Mouse (Mus musculus) spleen, postnatal 10 days (tissue): ENCODE data around the gene Glud1.
"Not testable (repeated sequence)": the region's sequence is repeated elsewhere in the genome, so short reads cannot be mapped to it uniquely, and the experiment has no call there.

Source experiments
- DNase-seq, 2 experiments: peaks; one replicate each; pipeline ENCODE4 v3.0.0; 2021 to 2022; ENCODE audit warnings: low spot score in 2 of 2

The Glud1 gene

GRCm38 (mm10) chr14:34311691-34312090 lies 1.2 kb downstream of the Glud1 start:
- no peak for DNase-seq

GRCm38 (mm10) chr14:34312339-34313048 lies 2.0 kb downstream of the Glud1 start:
- DNase-seq = no peak

- DNase-seq = no peak
Observed at GRCm38 (mm10) chr14:34313612-34314011, 3.1 kb downstream of the Glud1 start.

- DNase-seq = not testable (repeated sequence)
Observed at GRCm38 (mm10) chr14:34314383-34314782, 3.9 kb downstream of the Glud1 start.

- DNase-seq = no peak
Observed at GRCm38 (mm10) chr14:34314796-34315195, 4.3 kb downstream of the Glud1 start.

GRCm38 (mm10) chr14:34316346-34316745 lies 5.8 kb downstream of the Glud1 start:
- no peak for DNase-seq

- DNase-seq = no peak
Observed at GRCm38 (mm10) chr14:34317431-34317830, 6.9 kb downstream of the Glud1 start.

GRCm38 (mm10) chr14:34318113-34318512 lies 7.6 kb downstream of the Glud1 start:
- no peak for DNase-seq

- DNase-seq = no peak
Observed at GRCm38 (mm10) chr14:34323576-34324085, 13.1 kb downstream of the Glud1 start.

GRCm38 (mm10) chr14:34326606-34327005 lies 16.1 kb downstream of the Glud1 start:
- no peak for DNase-seq

- DNase-seq = no peak
Observed at GRCm38 (mm10) chr14:34327618-34328017, 17.1 kb downstream of the Glud1 start.

- DNase-seq = no peak
Observed at GRCm38 (mm10) chr14:34330657-34331158, 20.2 kb downstream of the Glud1 start.

- no peak for DNase-seq
Observed at GRCm38 (mm10) chr14:34331886-34332285, 21.4 kb downstream of the Glud1 start.

GRCm38 (mm10) chr14:34332476-34332875 lies 21.9 kb downstream of the Glud1 start:
- no peak for DNase-seq

GRCm38 (mm10) chr14:34339446-34339845 lies 28.9 kb downstream of the Glud1 start:
- DNase-seq = no peak

GRCm38 (mm10) chr14:34341993-34342392 lies 31.5 kb downstream of the Glud1 start:
- no peak for DNase-seq

GRCm38 (mm10) chr14:34343078-34343477 lies 32.6 kb downstream of the Glud1 start:
- no peak for DNase-seq

- no peak for DNase-seq
Observed at GRCm38 (mm10) chr14:34344361-34344760, 33.8 kb downstream of the Glud1 start.

GRCm38 (mm10) chr14:34345771-34346566 lies 35.4 kb downstream of the Glud1 start:
- DNase-seq = no peak

GRCm38 (mm10) chr14:34347084-34347483 lies 36.6 kb downstream of the Glud1 start:
- no peak for DNase-seq

GRCm38 (mm10) chr14:34348301-34348700 lies 37.8 kb downstream of the Glud1 start:
- DNase-seq = no peak

GRCm38 (mm10) chr14:34349007-34349406 lies 38.5 kb downstream of the Glud1 start:
- DNase-seq = no peak

GRCm38 (mm10) chr14:34351660-34352059 lies 41.1 kb downstream of the Glud1 start:
- no peak for DNase-seq
